ENCODE assay signal across 12 mouse cellular contexts in genomic region chr4:152202905-152203304, GRCm38 (mm10). TPM values are rescaled to one million over a fixed set of nuclear protein-coding genes. Genes with fewer than 3 reads are reported as not detected.
DNase-seq lines count a peak whose midpoint lies in the region; ATAC-seq lines count a peak whose summit lies in the region.
"Had no signal": no experiment of that assay in that cellular context is flagged by ENCODE, and none has a peak within 500 bp of the region (broad histone marks: within the 10 kb centered on the region; RNA-seq: fewer than 3 reads in every experiment).

No protein-coding gene starts in this region.

- H3K4me3 ChIP-seq in kidney, embryonic 14.5 days (ENCODE audit: low read length) = no peak overlapping the region

- H3K9me3 ChIP-seq in kidney, embryonic 14.5 days (ENCODE audit: control insufficient read depth, low read length) = no peaks in the 10 kb centered on the region

- H3K27me3 ChIP-seq in kidney, embryonic 14.5 days (ENCODE audit: control insufficient read depth, insufficient read depth, low read length) = no peaks in the 10 kb centered on the region

- no peak overlapping the region for H3K9ac ChIP-seq in kidney, embryonic 14.5 days (ENCODE audit: low read depth, low read length)

- H3K36me3 ChIP-seq in kidney, embryonic 14.5 days (ENCODE audit: control insufficient read depth, insufficient read depth, low read length) = no peaks in the 10 kb centered on the region

- H3K4me2 ChIP-seq in kidney, embryonic 14.5 days (replicated peaks; ENCODE audit: low read depth, low read length) = no peak overlapping the region

- ATAC-seq in kidney, embryonic 14.5 days (ENCODE audit: low FRiP score, low TSS enrichment) = peak; percentile 36; the same call in 1 of the 2 replicates

- WGBS in kidney, embryonic 14.5 days = 55% methylated on average over 3 of the region's 3 CpGs

- peaks cover 22% of the 10 kb centered on the region for H3K4me1 ChIP-seq in kidney, embryonic 14.5 days (ENCODE audit: control insufficient read depth, insufficient read depth, low read length)

- DNase-seq in adrenal gland, postnatal 36 days = peak; percentile 31 to 48
- DNase-seq in adrenal gland, adult 8-10 months = no peak
- DNase-seq in kidney, adult 18-20 months = no peak
- DNase-seq in MN1 (ENCODE audit: low spot score) = peak; percentile 71
- peak; percentile 57 to 64 for DNase-seq in left cerebral cortex, postnatal 36 days (ENCODE audit: low spot score in 2 of 2)
- no peak for DNase-seq in retina, embryonic 14.5 days (ENCODE audit: low spot score)
- no peak for DNase-seq in urinary bladder, postnatal 14 days (ENCODE audit: low spot score)
- DNase-seq: lung, adult 18-20 months had no signal

- H3K27ac ChIP-seq in kidney, embryonic 14.5 days (ENCODE audit: low read depth, low read length) = peak overlapping the region; percentile 74; the same call in 1 of the 2 replicates

- intact Hi-C loops in left cerebral cortex, postnatal 36 days (cut with DNase I) = no loop called here

RNA-seq across cellular contexts. Expression of gene Acot7, which starts 25.0 kb away (rescaled TPM):
- total RNA-seq in adrenal gland, postnatal 36 days (2021) = 10 to 100 TPM; 37.1 to 53.6 TPM
- total RNA-seq in adrenal gland, adult 8-10 months (2022) = 10 to 100 TPM; 49.5 to 53.2 (median 51.8) TPM
- 46.6 and 64.4 TPM in 2 replicates for polyA plus RNA-seq in kidney, embryonic 14.5 days (2014; fragmentation: Nextera tagmentation; extraction: Ambion mirVana)
- total RNA-seq in left cerebral cortex, postnatal 36 days (2021) = 100 to 1,000 TPM; 295 to 323 TPM

RNA-seq across cellular contexts. Expression of gene Hes2, which starts 44.2 kb away (rescaled TPM):
- not detected for total RNA-seq in adrenal gland, postnatal 36 days (2021)
- total RNA-seq in adrenal gland, adult 8-10 months (2022) = not detected
- polyA plus RNA-seq in kidney, embryonic 14.5 days (2014; fragmentation: Nextera tagmentation; extraction: Ambion mirVana) = not detected in 2 replicates
- total RNA-seq in left cerebral cortex, postnatal 36 days (2021) = not detected
- total RNA-seq: heart, postnatal 10 days; midbrain, postnatal 0 days had no signal
- polyA plus RNA-seq: C2C12; midbrain, postnatal 0 days had no signal

RNA-seq across cellular contexts. Expression of gene Espn, which starts 50.7 kb away (rescaled TPM):
- total RNA-seq in adrenal gland, postnatal 36 days (2021) = 1 to 10 TPM; 1.2 to 1.5 TPM
- 1 to 10 TPM; 2.1 to 6.0 (median 4.4) TPM for total RNA-seq in adrenal gland, adult 8-10 months (2022)
- 36.1 and 36.3 TPM in 2 replicates for polyA plus RNA-seq in kidney, embryonic 14.5 days (2014; fragmentation: Nextera tagmentation; extraction: Ambion mirVana)
- total RNA-seq in left cerebral cortex, postnatal 36 days (2021) = 1 to 10 TPM; 1.4 to 2.0 TPM

Comparison
In these comparisons a context has a peak if more than half of its experiments do, and no peak if none do; other contexts are left out.
1. DNase-seq: peak in adrenal gland, postnatal 36 days (2 of 2), MN1 (single experiment) and left cerebral cortex, postnatal 36 days (2 of 2); none in adrenal gland, adult 8-10 months (single experiment), kidney, adult 18-20 months (single experiment), retina, embryonic 14.5 days (single experiment) and urinary bladder, postnatal 14 days (single experiment).
2. RNA of gene Acot7, which starts 25.0 kb away (total RNA-seq): 295 to 323 TPM in left cerebral cortex, postnatal 36 days; 37.1 to 53.6 TPM in adrenal gland, postnatal 36 days and 49.5 to 53.2 TPM in adrenal gland, adult 8-10 months; every median in the first group is over 4 times any median in the second.